Mouse (Mus musculus): ENCODE data around the gene Kif27.
"Not testable (repeated sequence)": the region's sequence is repeated elsewhere in the genome, so short reads cannot be mapped to it uniquely, and the experiment has no call there.

GRCm38 (mm10) chr13:58403243-58403642 lies 44.3 kb upstream of the Kif27 start, which contains the start of gene Hnrnpk:
- TF ChIP-seq CTCF (IDR thresholded peaks at IDR 0.05; ENCODE audit: low read depth, low read length); GATA1 (IDR thresholded peaks at IDR 0.05; ENCODE audit: borderline replicate concordance, low read length): not testable (repeated sequence)
